Mouse (Mus musculus): Measurements from ENCODE around the gene Fry. TPM values are rescaled to one million over a fixed set of nuclear protein-coding genes. Genes with fewer than 3 reads are reported as not detected.
A peak's percentile ranks its signal among the peaks of the same experiment; 100 is the strongest.

Fry gene
- total RNA-seq, 2 experiments from 2014 or later = 196 to 210 TPM

DNA sequence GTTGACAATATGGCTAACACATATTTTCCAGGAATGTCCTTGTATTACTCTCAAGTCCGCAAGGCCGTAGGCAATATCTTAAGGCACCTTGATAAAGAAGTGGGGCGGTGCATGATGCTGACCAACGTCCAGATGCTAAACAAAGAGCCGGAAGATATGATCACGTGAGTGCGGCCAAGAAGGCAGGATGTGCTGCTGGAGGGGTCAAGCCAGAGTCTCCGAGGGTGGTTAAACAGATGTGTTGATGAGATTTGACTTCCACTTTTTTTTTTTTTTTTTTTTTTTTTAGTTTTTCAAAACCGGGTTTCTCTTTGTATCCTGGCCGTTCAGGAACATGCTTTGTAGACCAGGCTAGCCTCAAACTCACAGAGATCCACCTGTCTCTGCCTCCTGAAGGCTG lies 262.3 kb downstream of the Fry start:
- no peak for DNase-seq (ENCODE audit: low spot score in 2 of 2)

DNA sequence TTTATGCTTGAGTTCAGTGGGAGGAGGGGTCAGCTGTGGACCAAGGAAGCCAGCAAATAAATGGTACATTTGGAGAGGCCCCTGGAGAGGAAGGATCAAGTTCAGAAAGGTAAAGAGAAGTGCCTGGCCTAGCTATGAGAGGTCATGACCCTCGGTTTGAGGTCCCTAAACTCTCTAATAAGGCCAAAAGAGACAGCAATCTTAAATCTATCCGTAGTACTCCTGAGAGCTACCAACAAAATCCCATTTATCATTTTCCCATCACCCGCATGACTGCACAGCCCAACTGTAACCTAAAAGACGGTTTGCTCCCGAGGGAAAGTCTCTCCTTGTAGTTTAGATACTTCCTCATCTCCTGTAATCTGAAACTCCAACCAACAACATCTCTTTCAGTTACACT lies 264.0 kb downstream of the Fry start:
- DNase-seq (ENCODE audit: low spot score in 2 of 2) = no peak

DNA sequence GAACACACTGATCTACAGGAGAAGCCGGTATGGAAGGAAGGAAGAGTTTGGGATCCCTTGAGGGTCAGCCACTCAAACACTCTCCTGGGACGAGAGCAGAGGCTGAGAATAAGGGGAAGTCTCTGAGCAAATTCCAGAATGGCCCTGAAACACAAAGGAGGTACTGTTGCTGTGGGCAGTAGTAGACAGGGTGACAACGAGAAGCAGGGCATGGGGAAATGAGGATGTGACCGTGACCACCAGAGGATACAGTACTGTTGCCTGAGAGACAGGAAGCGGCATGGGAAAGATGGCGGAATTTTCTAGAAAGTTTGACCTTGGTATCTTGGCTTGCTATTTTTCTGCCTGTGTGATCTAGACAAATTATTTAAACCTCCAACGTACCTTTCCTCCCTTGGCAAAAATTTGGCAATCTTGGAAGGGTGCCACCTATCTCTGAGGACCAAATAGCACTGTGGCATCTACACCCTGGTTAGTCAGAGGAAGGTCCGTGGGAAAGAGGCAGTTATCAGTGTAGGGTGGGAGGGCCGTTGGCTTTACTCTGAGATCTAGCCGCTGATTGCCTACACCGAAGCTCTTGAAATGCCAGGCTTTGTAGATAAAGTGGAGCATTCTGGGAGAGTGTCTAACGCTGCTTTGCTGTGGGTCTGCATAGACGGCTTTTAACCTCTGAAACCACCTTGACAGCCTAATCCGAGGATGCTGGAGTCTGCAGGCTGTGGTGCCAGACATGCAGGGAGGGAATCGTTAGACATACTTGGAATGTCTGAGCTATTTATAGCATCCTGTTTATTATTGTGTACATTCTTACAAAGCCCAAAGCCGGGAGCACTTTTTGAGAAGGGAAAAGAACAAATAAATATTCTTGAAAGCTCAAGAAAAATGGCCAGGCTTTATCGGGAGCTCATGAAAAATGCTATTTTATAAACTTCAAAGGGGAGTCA lies 266.1 kb downstream of the Fry start:
- no peak for DNase-seq (ENCODE audit: low spot score in 2 of 2)

DNA sequence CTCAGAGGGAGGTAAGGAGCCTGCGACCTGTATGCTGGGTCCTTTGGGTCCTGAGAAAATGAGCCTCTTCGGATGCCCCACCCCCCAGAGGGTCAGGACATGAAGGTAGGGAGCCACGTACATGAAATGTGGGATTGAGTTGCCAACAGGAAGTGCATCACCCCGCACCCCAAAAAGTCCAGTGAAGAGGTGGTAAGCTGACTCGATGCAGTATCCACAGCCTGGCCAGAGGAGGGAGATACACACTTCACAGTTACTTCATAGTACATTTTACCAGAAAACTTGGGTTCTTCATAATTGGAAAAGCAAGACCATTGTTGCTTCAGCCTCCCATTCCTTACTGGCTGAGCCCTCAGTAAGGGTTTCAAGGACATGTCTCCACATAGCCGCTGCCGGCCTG lies 266.8 kb downstream of the Fry start:
- DNase-seq (ENCODE audit: low spot score in 2 of 2) = no peak

DNA sequence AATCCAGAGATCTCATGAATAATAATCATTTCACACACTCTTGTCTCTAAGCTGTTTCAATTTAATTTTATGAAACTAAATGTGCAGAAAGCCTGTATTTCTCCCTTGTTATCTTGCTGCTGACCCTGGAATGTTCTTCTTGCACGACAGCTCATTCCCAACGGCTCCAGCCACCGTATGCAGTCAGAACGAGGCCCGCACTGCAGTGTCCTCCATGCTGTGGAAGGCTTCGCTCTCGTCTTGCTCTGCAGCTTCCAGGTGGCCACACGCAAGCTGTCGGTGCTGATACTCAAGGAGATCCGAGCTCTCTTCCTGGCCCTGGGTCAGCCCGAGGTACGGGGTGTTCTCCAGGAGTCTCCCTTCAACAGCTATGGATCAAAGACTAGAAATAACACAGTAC lies 270.2 kb downstream of the Fry start:
- DNase-seq (ENCODE audit: low spot score in 2 of 2) = no peak

DNA sequence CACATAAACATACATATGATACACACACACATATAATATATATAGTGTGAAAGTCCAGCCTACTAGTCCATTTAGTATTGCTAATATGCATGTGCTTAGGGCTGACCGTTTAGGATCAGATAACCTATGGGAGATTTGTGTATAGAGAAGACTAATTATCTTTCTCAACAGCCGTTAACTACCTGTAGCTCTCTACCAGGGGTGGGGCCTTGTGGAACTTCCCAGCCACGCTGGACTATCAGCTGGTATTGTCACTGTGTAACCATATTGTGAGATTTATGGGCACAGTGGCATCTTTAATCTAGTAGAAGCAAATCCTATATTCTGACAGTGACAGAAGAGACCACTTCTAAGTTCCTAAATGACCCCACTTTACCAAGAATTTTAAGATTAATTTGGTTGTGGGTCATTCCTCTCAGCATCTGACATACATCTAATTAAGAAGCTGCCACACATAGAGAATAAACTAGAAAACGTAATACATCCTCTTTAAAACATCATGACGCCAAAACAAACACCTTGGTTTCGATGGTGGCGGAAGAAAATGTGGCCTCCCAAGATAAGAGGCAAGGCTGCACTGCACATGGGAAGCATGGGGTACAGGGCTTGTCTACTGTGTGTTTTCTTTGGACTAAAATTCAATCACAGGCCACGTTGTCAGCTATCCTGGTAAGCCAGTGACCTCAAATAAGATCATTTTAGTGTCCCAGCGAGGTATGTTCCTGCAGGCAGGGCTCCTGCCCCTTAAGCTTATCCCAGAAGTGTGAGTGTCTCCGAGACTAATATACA lies 271.3 kb downstream of the Fry start:
- DNase-seq (ENCODE audit: low spot score in 2 of 2) = no peak

DNA sequence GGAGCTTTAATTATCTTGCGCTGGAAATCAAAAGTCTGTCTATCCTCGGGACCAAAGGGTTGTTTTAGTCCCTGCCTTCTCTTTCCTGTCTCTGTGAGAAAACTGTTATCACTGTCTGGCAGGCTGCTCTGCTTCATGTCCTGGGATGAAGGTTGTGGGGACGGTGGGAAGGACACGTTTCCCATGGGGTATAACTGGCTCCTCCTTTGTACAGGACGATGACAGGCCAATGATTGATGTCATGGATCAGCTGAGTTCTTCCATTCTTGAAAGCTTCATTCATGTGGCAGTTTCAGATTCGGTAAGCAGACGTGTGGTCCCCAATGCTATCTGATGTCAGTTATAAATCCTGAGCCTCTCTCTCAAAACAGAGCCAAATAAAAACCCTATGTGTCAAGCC lies 272.0 kb downstream of the Fry start:
- DNase-seq (ENCODE audit: low spot score in 2 of 2) = no peak

DNA sequence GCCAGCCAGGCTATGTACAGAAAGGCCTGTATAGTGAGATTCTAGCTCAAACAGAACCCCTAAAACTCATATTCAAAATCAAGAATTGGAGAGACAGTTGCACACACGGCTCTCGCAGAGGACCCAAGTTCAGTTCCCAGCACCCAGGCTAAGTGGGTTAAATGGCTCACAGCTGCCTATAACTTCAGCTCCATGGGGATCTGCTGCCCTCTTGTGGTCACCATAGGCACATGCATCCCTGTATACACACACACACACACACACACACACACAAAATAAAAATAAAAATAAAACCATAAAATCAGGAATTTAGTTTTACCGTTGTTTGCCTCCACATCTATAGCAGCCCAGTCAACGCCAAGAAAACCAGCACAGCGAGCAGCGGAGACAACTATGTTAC lies 276.2 kb downstream of the Fry start:
- no peak for DNase-seq (ENCODE audit: low spot score in 2 of 2)

DNA sequence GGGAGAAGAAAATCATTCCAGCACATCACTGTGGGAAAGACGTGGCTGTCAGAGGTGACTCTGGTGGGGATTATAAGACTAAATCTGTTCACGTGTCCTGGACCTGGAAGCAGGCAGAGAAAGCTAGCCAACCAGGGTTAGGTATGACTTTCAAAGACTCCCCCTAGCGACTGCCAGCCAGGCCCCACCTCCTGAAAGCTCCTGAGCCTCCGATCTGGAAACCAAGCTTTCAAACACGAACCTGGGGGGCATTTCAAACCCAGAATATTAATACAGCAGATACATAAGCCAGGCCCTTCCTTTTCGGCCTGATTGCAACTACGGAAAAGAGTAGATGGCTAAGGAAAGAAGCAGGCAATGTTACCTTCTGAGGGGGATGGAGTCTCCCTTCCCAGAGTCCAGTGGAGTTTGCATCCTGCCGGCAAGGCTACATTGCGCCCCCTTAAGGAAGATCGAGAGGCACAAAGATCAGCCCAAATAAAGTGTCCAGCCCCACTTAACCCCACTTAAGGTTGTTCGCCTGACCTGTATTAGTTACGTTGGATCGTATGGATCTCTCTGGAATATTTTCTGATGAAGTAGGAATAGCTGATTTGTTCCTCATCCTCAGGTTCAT lies 284.5 kb downstream of the Fry start:
- DNase-seq (ENCODE audit: low spot score in 2 of 2) = no peak

DNA sequence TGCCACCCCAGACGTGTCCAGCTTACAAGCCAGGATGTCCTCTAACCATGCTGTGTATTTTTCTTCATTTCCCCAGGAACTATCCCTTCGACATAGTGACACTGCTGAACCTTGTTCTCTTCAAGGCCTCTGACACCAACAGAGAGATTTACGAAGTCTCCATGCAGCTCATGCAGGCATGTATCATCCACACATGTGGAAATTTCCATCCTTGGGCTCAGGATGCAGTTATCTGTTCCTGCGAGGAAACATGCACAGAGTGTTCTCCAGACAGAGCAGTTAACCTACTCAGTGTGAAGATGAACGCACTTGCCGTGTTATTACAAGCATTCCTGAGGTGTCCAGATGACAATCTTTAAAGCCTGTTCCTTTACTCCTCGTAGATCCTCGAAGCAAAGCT lies 286.4 kb downstream of the Fry start:
- no peak for DNase-seq (ENCODE audit: low spot score in 2 of 2)

DNA sequence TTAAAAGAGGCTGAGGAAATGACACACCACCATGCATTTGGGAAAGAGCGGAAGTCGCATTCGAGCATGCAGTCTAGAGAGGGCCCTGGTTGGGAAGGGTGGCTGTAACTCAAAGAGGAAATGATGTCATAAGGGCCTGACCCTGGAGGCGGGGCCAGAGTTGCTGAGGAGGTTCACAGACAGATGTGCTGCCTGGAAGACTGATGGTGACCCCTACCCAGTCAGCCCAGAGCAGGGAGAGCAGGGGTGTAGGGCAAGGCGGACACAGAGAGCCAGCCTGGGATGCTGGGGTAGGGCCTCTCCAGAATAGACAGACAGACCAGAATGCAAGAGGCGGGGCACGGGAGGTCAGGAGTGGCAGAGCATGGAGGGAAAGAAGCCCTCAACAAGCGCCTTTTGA lies 290.5 kb downstream of the Fry start:
- no peak for DNase-seq (ENCODE audit: low spot score in 2 of 2)

DNA sequence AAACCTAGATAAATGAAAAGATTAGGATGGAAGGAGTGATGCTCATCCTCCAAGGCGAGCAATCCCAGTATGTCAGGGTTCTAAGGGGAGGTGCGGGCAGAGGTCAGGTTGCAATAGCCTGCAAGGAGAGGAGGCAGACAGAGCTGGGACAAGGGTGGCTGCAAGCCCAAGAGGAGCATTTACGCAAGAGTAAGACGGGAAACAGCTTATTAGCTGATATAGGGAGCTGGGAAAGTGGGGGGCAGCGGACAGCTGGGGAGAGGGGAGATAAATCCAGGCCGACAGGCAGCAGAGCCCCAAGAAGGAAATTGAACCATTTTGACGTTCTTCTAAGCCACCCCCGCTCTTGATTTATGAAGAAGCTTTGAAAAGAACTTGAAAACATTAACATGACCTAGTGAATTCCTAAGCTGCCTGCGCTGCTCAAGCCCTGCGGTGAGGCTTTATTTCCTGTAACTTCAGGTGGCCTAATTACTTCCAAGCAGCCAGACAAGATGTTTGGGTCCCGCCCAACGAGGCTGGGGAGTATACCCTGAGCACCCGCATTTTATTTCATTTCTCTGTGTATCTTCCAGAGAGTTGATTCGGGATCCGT lies 291.1 kb downstream of the Fry start:
- no peak for DNase-seq (ENCODE audit: low spot score in 2 of 2)

DNA sequence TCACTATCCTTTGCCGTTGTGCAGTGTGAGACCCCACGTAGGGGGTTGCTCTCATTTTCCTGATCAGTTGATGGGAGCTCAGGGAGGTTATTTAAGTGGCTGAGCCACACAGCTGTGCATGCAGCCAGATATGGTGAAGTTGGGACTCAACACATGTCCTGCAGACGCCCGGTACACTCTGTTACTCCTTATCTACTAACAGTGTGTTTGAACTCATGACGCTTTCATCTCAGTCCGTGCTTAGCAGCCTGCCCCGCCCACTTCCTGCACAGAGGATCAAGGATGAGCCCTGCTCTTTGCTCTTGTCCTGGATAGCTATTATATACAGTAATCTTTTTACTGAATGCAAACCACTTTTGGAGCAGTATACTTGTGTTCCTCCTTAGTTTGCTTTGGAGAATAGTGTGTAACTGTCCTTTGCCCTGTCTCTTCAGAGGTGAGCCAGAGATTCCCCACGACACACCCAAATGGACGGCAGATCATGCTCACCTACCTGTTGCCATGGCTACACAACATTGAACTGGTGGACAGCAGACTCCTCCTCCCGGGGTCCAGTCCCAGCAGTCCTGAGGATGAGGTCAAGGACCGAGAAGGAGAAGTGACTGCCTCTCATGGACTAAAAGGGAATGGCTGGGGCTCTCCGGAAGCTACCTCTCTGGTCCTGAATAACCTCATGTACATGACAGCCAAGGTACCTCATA lies 294.5 kb downstream of the Fry start:
- no peak for DNase-seq (ENCODE audit: low spot score in 2 of 2)

DNA sequence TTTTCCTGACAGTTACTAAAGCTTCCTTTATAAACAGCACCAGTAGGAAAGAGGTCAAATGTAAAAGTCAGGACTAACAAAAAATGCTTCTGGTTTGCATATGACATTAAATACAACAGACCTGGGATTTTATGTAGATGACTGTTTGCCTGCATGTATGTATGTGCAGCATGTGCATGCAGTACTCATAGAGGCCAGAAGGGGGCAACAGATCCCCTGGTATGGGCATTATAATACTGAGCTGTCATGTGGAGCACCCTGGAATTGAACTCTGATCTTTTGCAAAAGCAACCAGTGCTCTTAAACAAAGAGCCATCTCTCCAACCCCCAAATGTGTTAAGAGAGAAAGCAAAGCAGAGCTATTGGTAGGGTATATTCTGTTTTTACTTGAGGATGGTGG lies 296.4 kb downstream of the Fry start:
- no peak for DNase-seq (ENCODE audit: low spot score in 2 of 2)

DNA sequence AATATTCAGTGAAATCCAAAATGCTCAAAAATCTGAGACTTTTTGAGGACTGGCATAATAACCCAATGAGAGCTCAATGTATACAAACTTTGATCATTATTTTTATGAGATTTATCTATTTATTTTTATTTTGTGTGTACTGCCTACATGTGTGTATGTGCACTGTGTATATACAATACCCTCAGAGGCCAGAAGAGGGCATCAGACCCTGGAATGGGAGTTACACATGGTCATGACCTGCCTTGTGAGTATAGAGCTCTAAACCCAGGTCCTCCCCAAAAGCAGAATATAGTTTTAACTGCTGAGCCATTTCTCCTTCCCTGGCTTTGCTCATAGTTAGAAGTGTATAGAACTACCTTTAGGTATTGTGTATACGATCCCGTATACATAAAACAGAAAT lies 298.8 kb downstream of the Fry start:
- no peak for DNase-seq (ENCODE audit: low spot score in 2 of 2)

DNA sequence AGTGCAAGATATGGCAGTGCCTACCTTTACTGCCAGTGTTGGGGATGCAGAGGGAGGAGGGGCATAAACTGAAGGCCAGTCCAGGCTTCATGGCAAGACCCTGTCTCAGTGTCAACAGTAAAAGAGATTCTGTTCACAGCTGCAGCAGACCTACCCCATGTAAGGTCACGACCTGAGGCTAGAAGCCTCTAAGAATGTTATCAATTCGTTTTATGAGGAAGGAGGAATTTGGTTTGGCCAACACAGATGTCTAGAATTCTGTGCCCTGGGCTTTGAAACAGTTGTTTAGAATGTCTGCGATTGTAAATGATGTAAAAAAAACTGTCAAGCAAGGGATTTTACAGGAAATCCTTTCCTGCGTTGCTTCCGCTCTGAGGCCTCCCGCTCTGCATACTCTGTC lies 299.6 kb downstream of the Fry start:
- DNase-seq (ENCODE audit: low spot score in 2 of 2) = no peak

DNA sequence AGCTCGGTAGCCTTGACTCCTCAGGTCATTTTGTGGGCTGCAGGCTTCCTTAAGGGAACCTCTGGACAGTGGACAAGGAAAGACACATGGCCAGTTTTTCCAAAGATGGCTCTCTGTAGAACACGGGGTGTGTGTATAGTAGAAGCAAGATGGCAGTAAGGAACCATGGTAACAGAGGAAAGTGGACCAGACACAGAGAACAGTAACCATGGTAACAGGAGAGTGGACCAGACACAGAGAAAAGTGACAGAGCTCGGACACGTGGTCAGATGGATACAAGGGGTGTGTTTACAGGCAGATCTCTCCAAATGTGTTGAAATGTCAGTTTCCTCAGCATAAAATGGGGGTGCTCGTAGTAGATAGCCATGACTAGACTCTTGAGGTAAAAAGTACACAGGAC lies 306.6 kb downstream of the Fry start:
- no peak for DNase-seq (ENCODE audit: low spot score in 2 of 2)

DNA sequence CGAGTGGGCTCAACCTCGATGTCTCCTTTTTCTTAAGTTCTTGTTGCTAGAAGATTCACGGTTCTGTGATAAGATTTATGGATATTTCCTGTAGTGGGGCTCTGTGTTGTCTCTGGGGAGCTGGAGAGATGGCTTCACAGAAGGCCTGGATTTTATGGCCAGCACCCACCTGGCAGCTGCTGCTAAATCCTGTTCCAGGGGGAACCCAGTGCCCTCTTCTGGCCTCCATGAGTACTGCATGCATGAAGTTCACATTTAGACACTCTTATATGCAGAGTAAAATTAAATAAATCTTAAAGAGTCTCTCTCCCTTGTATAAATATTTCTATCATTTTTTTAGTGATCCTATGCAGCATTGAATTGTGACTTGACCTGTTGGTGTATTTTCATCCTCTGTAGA lies 308.1 kb downstream of the Fry start:
- peak in 1 of 2 experiments; percentile 66 for DNase-seq (ENCODE audit: low spot score in 2 of 2)

DNA sequence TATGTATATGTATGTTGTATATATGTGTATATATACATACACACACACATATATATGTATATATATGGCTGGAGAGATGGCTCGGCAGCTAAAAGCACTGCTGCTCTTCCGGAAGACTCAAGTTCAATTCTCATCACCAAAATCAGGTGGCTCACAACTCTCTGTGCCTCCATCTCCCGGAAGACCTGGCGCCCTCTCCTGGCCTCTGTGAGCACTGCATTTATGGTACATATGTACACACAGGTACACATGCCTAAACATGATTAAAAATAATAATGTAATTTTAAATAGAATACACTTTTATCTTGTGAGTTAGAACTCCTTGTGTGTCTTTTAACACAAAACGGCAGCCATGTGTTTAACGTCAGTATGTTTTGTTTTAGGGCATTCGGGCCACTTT lies 312.8 kb downstream of the Fry start:
- no peak for DNase-seq (ENCODE audit: low spot score in 2 of 2)

DNA sequence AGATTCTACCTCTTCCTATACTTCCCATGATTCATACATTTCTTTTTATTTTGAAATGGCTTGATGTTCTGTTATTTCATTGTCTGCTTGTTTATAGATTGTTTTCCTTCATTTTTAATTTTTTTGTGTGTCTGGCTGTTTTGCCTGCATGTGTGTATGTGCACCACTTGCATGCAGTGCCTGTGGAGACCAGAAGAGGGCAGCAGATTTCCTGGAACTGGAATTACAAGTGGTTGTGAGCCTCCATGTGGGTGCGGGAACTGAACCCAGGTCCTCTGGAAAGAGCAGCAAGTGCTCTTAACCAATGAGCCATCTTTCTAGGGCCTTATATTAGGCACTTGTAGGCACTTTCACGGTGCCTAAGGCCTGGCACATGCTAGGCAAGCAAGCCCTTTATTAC lies 314.5 kb downstream of the Fry start:
- DNase-seq (ENCODE audit: low spot score in 2 of 2) = no peak

All from layer of hippocampus, adult 18-20 months (tissue).